Mouse (Mus musculus) heart, adult 9 months (tissue): ENCODE data around the gene Cope.

Experiments used
- DNase-seq, 2 experiments: peaks; one replicate each; pipeline ENCODE4 v3.0.0; 2022; ENCODE audit warnings: low spot score in 2 of 2

The Cope gene

DNA sequence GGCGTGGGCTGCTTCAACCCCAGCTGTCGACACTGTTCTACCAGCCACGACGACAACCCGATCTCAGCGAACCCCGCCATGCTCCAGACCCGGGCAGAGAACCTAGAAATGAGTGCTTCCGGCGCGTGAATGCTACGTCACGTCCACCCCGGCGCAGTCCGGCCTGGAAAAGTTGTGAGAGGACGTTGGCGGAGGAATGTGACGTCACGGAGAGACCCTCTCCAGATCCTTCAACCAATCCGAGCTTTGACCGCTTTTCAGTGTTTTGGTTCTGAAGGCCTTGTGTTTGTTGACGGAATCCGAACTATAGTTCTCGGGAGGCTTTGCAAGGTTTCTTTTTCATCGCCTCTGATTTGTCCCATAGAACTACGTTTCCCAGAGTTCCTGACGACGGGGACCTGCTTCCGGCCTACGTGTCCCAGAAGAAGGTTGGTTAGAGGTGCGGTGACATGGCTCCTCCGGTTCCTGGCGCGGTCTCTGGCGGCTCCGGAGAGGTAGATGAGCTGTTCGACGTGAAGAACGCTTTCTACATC lies at the start of gene Cope, which contains the start of gene Ddx49:
Gene Cope (plus strand): TSS at position 161 of the 533 bp plus-strand sequence.
Gene Ddx49 (minus strand): TSS at position 132 of the 533 bp plus-strand sequence.
- DNase-seq, result peak; percentile 93 to 95

- DNase-seq, result no peak
These were observed 47.7 kb upstream of the Cope start for GRCm38 (mm10) chr8:70254628-70255027.

GRCm38 (mm10) chr8:70257456-70257855 lies 44.9 kb upstream of the Cope start:
- DNase-seq, result no peak

DNA sequence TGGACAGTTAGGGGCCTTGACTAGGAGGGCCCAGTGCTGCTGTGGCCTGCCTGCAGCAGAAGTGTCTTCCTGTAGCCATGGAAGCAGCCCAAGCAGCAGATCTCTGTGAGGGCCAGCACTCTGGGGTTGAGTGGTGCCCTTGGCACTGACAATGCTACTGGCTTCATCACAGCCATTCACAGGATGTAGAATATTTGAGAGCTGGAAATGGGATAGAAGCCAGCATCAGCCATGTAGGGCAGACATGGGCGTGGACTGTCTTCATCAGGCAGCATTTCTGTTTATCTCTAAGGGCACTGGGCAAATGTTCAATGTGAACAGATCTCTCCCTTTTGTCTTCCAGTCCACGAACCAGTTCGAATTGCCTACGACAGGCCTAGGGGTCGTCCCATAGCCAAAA lies 43.7 kb upstream of the Cope start:
- DNase-seq, result peak in 1 of 2 experiments; percentile 29

DNA sequence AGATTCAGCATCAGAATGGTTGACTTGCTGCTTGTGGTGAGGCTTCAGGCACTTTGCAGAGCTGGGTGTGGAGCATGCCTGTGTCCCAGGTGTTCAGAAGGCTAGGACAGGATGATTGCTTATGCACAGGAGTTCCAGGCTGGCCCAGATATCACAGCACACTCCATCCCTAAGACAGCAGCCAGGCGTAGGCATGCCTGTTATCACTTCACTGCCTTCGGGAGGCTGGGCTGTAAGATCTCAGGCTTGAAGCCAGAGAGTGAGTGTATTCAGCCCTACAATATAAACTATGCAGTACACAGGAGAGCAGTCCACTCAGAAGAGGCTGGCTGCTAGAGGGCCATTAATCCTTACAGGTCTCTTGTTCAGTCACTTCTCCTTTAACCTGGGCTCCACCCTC lies 43.3 kb upstream of the Cope start:
- DNase-seq, result no peak

DNA sequence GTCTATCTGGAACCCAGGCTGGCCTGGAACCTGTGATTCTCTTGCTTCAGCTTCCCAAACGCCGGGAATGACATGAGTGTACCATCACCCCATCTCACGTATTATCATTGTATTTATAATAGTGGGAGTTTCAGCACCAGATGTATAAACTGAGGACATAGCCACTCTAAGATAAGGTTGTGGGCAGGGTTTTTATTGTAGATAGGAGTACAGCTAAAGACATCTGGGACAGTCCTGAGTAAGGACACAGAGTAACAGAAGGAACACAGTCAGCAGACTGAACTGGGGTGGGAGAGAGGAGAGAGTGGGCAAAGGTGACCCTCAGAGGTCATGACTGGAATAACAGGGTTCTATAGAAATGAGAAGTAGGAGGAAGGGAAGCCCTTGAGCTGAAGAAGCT lies 34.6 kb upstream of the Cope start:
- DNase-seq, result no peak

- no peak for DNase-seq
These were observed 34.0 kb upstream of the Cope start for GRCm38 (mm10) chr8:70268311-70268710.

GRCm38 (mm10) chr8:70268799-70269565 lies 33.3 kb upstream of the Cope start:
- DNase-seq, result no peak

DNA sequence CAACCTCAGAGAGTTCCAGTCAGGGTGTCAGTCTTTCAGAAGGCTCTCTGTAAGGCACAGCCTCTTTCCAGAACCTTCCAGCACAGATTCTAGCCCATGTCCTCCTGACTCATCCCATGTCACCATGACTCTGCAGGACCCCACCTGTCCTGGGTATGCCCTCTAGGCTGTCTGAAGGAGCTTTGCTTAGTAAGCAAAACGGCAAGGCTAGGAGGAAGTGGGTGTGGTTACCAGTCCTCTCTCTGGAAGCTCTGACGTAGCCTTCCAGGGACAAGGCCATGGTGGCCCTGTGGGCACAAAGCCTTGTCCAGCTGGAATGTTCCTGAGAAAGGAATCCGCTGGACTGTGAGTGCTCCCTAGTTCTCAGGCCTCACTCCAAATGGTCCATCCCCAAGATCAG lies 29.4 kb upstream of the Cope start:
- peak in 1 of 2 experiments; percentile 57 for DNase-seq

DNA sequence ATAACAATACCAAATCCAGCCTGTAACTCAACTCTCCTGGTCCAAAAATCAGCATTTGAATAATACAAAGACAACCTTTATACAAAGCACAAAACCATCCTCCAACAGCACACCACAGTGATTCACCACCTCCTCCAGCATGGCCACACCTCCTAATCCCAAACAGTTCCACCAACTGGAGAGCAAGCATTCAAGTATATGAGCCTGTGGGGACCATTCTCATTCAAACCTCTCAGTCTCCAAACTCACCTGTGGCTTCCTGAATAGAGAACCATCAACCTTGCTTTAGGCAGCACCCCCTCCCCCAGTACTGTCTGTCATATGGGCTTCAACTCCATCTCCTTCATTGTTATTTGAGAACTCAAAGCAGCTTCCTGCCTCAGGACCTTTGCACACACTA lies 28.0 kb upstream of the Cope start:
- DNase-seq, result no peak

GRCm38 (mm10) chr8:70276476-70276875 lies 25.8 kb upstream of the Cope start:
- peak; percentile 35 to 80 for DNase-seq

GRCm38 (mm10) chr8:70278175-70278574 lies 24.1 kb upstream of the Cope start:
- DNase-seq, result no peak

DNA sequence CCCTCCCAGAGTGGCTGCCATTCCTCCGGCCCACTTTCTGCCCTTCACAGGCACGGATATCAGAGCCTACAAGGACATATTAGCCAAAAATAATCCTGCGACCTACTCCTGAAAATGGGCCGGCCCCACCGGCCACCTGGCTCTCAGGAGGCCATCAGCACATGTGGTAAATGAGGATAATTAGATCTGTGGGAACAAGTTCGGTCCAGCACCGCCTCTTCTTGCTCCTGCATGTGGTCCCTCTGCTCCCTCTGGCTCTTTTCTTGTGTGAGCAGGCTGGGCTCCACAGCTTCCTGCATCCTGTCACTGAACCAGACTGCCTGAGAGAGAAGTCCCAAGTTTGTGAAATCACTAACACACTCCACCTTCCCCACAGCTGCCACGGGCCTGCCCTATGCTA lies 23.1 kb upstream of the Cope start:
- no peak for DNase-seq

- DNase-seq, result no peak
These were observed 21.3 kb upstream of the Cope start for GRCm38 (mm10) chr8:70281001-70281400.

DNA sequence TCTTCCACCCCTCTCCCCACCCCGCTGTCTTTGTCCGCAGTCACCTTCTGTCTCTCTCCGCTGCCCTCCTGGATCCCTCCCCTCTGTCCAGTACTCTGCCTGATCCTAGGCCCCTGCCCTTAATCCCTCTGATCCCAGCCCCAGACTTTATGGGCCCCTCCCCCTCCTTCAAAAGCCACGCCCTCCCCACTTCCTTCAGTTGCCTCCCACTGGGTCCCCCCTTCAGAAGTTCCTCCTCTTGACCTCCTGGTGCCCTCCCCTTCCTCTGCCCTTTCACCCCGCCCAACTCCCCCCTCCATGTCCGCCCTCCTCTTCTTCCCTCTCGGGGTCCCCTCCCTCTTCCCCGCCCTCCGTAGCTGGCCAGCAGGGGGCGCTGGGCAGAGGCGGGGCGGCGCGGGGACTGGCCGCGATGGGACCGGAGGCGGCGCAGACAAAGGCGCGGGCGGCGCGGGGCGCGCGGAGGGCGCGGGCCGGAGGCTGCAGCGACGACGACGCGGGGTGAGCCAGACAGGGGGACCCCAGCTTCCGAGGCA lies 19.6 kb upstream of the Cope start, which contains the start of gene Homer3:
Gene Homer3 (plus strand): TSS at position 225 of the 533 bp plus-strand sequence.
- DNase-seq, result peak; percentile 92 to 95

- DNase-seq, result peak in 1 of 2 experiments; percentile 28
These were observed 18.9 kb upstream of the Cope start for GRCm38 (mm10) chr8:70283136-70284077.

DNA sequence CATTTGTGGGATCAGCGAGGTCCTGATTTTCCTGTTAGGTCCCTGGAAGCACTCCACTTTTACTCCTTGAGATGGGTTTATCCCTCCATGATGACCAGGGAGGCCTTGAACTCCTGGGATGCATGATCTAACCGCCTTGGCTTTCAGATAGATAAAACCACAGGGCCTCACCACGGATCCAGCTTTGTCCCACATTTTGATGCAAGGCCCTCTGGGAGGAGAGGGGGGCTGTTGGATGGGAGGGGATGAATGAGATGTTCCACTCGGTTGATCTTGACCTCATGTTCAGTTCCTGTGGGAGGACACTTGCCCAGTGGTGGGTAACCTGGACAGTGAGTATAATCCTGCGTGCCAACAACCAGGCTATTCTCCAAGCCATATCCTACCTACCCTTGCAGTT lies 17.9 kb upstream of the Cope start:
- DNase-seq, result no peak

GRCm38 (mm10) chr8:70285304-70285703 lies 17.0 kb upstream of the Cope start:
- no peak for DNase-seq

- no peak for DNase-seq
These were observed 15.6 kb upstream of the Cope start for GRCm38 (mm10) chr8:70286737-70287136.

DNA sequence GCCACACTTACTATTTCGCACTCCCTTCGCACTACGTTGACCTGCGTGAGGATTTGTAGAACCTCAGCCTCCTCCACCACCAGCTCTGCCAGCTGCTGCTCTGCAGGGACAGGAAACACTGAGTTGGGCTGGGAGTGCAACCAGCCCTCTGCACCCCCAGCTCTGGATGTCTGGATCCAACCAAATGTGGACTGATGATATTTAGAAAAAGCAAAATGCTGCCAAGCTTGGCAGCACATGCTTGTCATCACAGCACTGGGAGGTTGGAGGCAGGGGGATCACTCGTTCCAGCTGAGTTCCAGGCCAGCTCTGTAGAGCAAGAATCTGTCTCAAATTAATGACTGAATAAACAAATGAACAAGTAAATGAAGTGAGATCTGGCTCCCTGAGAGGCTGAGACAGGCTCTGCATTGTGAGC lies 8.3 kb upstream of the Cope start:
- no peak for DNase-seq

- no peak for DNase-seq
These were observed 1.4 kb upstream of the Cope start for GRCm38 (mm10) chr8:70300881-70301280.

DNA sequence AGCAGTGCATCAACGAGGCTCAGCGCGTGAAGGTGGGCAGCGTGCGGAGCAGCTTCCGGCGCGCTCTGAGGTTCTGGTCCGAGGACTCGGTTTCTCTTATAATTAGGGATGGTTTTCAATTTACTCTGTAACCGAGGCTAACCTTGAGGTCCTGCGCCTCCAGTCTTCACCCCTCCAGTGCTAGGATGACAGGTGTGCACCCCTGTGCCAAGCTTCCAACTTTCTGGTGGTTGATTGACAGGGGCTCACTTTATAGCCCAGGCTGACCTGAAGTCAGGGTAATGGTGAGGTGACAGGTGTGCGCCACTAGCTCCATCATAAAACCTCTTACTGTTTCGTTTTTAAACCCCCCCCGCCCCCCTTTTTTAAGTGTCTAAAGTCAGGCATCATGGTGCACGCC lies 583 bp downstream of the Cope start:
- no peak for DNase-seq
